Mouse (Mus musculus) lung, adult 2 months (tissue): Measurements from ENCODE around the gene Colgalt2. TPM values are rescaled to one million over a fixed set of nuclear protein-coding genes. Genes with fewer than 3 reads are reported as not detected.

Experiments
- DNase-seq: peaks from one replicate; pipeline ENCODE4 v3.0.0; 2022
- H3K4me1 ChIP-seq: fragments of 200-500 bp; 2 replicates; pipeline ENCODE4 v1.6.1; 2011; ENCODE audit warnings: low read length; ENCODE audit not compliant: control insufficient read depth, insufficient read depth
- H3K4me3 ChIP-seq: fragments of 200-500 bp; replicated peaks from 2 replicates; pipeline ENCODE3; 2011; ENCODE audit warnings: low read depth, mild to moderate bottlenecking, control low read depth, low read length; ENCODE audit errors: extremely low read depth
- CTCF ChIP-seq: fragments of 200-500 bp; IDR thresholded peaks from 2 replicates; pipeline ENCODE4 v1.5.1; 2011; ENCODE audit warnings: mild to moderate bottlenecking, low read length, control low read depth; ENCODE audit not compliant: insufficient read depth
- POLR2A ChIP-seq: fragments of 200-500 bp; IDR thresholded peaks from 2 replicates; pipeline ENCODE4 v1.6.1; 2011; ENCODE audit warnings: low read depth, mild to moderate bottlenecking, control low read depth, low read length, borderline replicate concordance; ENCODE audit errors: extremely low read depth
- WGBS: fragments of 180-500 bp; shearing (Covaris S2); methylation state at CpG from one replicate; pipeline ENCODE4 v1.1.7; 2018; 5-methylcytosine and 5-hydroxymethylcytosine counted together
- polyA plus RNA-seq: library from polyadenylated mRNA; depleted of rRNA; stranded (reverse); fragments of >200 nt; gene quantifications from 2 replicates; pipeline ENCODE4 v1.2.3, GENCODE M21; 2012

The Colgalt2 gene
- polyA plus RNA-seq, 1 experiment: 12.8 TPM

DNA sequence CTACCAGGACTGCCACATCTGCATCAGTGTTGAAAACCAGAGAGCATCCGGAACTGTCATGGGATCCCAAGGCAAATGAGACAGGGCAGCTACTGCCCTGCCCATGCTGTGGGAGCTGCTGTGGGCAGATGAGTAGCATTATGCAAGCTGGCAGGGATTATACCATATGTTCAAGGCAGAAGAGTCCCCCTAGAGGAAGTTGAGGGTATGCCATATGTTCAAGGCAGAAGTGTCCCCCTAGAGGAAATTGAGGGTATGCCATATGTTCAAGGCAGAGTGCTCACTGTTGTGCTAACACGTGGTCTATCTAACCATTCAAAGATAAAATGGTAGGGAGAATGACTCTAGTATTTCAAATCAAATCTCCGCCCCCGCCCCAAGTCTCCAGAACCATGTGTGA lies 111.6 kb downstream of the Colgalt2 start:
- WGBS: 72% methylated on average over 4 of the region's 4 CpGs

DNA sequence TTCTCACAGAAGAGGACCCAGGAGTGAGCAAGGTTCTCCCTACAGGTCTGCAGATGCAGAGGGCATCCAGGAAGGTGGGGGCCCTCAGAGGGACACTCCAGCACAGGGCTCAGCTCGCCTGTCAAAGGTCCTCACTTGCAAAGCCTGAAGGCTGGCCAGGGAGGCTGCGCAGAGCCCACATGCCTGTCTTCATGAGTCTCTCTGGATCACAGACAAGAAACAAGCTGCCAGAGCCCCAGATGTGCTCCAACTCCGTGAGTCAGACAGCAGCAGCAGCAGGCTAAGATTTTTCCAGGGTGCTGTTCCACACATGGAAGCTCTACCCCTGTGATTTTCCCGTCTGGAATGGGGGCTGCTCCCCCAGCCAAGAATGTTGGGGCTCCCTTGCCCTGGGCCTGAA lies 114.6 kb downstream of the Colgalt2 start:
- 57% methylated on average over 4 of the region's 4 CpGs for WGBS

More for the DNA sequence above, 111.6 kb downstream of the Colgalt2 start:
- Histone ChIP-seq H3K4me3 (no peak overlapping the region), H3K4me1 (no peaks in the 10 kb centered on the region)
- TF ChIP-seq CTCF (peak; percentile 49), POLR2A (no peak)
- no peak for DNase-seq

DNA sequence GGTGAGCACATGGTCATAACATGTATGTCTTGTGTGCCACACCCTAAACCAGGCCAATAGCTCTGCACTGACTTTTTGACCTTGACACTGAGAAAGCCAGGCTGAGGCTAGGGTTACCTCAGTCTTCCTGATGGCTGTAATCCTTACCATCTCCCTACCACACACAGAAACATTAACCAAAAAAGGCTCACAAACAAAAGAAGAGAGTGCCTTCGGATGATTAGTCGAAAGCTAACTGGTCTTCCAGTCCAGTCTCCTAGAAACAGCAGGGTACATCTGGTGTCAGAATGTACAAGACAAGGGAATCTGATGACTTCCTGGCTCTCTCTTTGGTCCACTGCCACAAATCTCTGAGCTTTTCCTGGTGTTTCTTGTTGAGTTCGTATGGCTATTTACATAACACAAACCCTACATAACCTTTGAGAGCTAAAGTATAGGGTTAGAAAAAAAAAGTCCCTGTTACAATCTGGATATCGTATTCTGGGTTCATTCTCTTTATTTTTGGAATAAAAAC lies 117.5 kb downstream of the Colgalt2 start:
- TF ChIP-seq CTCF (no peak), POLR2A (no peak)
- no peak overlapping the region for H3K4me3 ChIP-seq
- no peaks in the 10 kb centered on the region for H3K4me1 ChIP-seq
- DNase-seq: no peak
- WGBS: 61% methylated on average over 4 of the region's 4 CpGs

More for the DNA sequence above, 114.6 kb downstream of the Colgalt2 start:
- Histone ChIP-seq H3K4me3 (no peak overlapping the region), H3K4me1 (no peaks in the 10 kb centered on the region)
- DNase-seq: no peak
- TF ChIP-seq POLR2A: no peak
- no peak for TF ChIP-seq CTCF

DNA sequence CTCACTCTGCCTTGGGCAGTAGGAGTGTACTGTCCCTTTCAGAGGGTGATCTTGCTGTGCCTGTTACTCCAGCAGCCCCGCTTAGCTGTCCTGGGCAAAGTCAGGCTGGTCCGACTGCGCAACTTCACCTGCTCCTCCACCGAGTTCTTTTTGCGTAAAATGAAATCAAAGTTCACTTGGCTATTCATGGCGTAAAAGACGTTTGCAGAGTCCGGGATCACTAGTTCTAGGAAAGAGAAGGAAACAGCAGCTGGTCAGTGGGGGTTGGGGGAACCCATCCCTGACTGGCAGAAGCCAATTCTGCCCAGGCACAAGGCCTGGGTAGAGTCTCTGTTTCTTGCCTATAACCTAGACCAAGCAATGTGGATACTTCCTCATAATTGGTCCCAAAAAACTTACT lies 119.3 kb downstream of the Colgalt2 start:
- TF ChIP-seq CTCF (no peak), POLR2A (no peak)
- H3K4me3 ChIP-seq: no peak overlapping the region
- peaks cover 4% of the 10 kb centered on the region; the same call in 1 of the 2 replicates for H3K4me1 ChIP-seq
- DNase-seq: no peak
- 86% methylated on average over 8 of the region's 8 CpGs for WGBS

DNA sequence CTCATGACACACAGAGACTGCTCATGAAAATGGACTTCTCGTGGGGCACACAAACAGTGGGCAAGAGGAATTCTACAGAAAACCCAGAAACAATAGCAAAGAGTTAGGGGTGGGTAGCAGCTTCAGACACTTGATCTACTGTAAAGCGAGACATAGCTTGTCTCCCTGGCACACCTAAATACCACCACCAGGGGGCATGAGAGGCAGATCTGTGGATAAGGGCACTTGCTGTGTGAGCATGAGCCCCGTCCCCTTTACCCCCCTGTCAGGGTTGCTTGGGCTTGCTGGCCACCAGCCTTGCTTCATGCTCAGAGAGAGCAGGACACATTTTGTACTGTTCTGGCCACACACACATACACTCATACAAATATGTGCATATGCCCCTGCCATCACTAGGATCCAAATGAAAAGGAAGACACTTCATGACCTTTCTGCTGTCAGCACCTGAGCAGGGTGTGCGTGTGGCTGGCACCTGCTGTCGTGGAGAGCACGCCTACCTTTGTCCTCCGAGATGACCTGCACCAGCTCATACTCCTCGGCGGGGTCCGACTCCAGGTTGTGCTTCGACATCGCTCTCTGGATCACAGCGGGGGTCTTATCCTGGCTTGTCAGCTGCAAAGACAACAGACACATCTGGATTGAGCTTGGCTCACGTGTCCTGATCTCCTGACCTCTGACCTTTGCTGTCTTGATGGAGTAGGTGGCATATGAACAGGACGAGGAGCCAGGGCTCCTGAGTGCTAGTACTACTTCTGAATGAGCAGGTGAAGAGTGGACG lies 121.4 kb downstream of the Colgalt2 start:
- peaks cover 8% of the 10 kb centered on the region for H3K4me1 ChIP-seq
- peak; percentile 60 for DNase-seq
- H3K4me3 ChIP-seq: no peak overlapping the region
- TF ChIP-seq POLR2A (no peak), CTCF (peak; percentile 85)
- WGBS: 80% methylated on average over 16 of the region's 16 CpGs

DNA sequence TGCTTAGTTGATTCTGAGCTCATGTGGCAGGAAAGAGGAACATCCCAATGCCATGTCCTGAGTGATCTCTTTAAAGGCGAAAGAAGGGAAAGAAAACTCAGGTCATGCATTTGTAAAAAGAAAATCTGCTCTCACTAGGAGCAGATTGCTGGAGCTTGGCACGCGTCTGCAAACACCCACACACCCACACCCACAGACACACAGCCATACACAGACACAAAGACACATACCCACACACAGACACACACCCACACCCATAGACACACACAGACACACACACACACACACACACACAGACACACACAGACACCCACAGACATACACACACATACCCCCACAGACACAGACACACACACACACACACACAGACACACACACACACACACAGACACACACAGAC lies 122.6 kb downstream of the Colgalt2 start:
- TF ChIP-seq POLR2A (no peak), CTCF (no peak)

DNA sequence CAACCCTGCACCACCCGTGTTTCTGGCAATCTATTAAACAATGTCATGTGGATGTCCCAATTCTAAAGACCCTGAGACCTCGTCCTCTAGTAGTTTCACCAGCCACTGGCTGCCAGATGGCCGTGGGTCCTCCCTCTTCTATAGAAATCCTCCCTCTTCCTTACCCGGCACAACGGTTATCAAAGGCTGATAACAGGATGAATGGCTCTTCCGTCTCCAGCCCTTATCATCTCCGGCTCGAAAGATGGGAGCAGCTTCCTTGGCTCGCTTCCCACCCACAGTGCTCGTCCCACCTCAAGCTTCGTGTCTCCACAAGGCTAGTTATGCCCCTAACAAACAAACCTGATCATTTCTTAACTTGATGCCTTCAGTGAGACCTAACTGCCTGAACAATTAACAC lies 123.7 kb downstream of the Colgalt2 start:
- no peak overlapping the region for H3K4me3 ChIP-seq
- no peak for TF ChIP-seq POLR2A
- TF ChIP-seq CTCF: no peak
- peaks cover 11% of the 10 kb centered on the region for H3K4me1 ChIP-seq
- no peak for DNase-seq
- 44% methylated on average over 11 of the region's 11 CpGs for whole genome bisulfite sequencing

More for the DNA sequence above, 122.6 kb downstream of the Colgalt2 start:
- Histone ChIP-seq H3K4me3 (no peak overlapping the region), H3K4me1 (peaks cover 8% of the 10 kb centered on the region)
- 83% methylated on average over 3 of the region's 3 CpGs for WGBS
- no peak for DNase-seq

DNA sequence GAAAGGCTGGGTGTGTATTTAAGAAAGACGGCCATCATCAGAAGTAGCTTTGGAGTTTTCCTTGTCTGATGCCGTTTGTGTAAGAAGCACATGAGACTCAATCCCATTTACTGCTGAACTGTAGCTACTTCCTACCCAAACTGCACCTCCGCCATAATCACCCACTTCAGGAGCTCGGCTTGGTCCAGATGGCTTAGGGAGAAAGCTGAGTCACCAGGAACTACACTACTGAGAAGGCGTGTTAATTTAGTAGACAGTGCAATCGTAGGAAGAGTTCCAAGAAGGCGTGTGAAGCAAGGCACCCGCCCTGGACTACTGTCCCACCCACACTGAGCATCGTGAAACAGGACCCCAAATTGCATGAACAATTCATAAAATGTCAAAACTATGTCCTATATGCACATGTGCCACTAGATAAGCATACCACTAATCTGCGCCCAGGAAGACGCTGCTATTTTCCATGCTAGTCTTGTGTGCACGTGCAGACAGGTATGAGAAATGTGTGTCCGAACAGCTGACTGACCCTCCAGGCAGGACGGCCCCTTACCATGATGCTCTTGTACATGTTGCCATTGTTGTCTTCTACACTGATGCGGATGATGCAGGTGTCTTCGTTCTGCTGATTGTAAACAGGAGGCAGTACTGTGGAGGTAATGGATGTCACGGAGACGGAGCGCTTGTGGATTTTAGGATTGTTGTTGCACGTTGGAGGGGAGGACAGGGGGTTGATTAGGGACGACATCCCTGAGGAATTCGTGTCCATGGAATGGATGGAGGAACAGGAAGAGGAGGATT lies 124.7 kb downstream of the Colgalt2 start:
- no peak overlapping the region for H3K4me3 ChIP-seq
- H3K4me1 ChIP-seq: peaks cover 11% of the 10 kb centered on the region
- 74% methylated on average over 22 of the region's 22 CpGs for WGBS
- TF ChIP-seq CTCF (no peak), POLR2A (no peak)
- DNase-seq: no peak

DNA sequence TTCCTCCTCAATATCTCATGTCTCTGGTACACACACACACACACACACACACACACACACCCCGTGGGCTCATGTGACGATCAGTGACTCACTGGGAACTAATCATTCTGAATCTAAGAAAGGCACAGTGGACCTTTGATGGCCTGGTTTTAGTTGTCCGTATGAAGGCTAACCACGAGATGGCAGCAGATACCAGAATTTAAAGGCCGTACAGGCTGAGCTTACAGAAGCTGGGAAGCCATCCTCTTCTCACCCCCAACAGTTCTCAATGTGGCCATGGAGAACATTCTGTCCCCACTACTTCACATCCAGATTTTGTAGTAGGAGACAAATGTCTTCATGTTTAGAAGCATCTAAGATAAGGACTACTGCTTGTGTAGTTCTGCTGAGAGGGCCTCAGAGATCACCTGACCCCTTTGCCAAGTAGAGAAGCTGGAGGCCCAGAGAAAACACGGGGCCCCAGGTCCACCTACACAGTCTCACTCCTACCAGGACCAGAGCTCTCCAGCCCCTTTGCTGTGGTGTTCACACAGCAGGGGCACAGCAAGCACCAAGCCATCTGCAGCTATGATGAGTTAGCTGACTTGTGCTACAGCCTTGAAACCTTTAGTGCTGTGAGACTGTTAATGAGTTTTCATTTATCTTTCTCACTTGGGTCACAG lies 125.5 kb downstream of the Colgalt2 start:
- TF ChIP-seq POLR2A (no peak), CTCF (peak; percentile 50)
- WGBS: 16% methylated on average over 6 of the region's 6 CpGs
- Histone ChIP-seq H3K4me1 (peaks cover 11% of the 10 kb centered on the region), H3K4me3 (no peak overlapping the region)
- DNase-seq: peak; percentile 62
